8 mouse cellular contexts compared by ENCODE assay signal in the genomic region with DNA sequence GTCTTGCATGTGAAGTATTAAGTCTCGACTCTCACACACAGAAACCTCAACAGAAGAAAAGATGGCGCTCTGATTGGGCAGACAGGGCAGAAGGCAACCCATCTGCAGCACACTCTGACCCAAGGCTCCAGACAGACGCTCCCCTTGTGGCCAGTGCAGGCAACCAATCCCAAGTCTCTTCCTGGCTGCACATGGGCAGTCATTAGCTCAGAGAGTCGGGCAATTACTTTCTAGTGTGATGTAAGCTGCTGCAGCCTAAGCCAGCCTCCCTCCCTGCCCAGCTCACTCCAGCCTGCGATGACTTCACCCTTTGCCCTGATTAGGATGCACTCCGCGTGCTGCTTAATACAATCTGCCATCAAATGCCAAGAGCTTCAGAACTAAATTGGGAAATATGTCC.
DNase-seq lines count a peak whose midpoint lies in the region; ATAC-seq lines count a peak whose summit lies in the region.

No protein-coding gene starts in this region.

- DNase-seq in adrenal gland, adult (ENCODE audit: inconsistent age in 2 of 2, low spot score in 1 of 2): peak; percentile 57 to 74
- no peak for DNase-seq in adrenal gland, adult 8-10 months
- peak; percentile 25 for DNase-seq in urinary bladder, postnatal 14 days (ENCODE audit: low spot score)
- no peak for DNase-seq in urinary bladder, adult 18-20 months (ENCODE audit: low spot score in 2 of 2)
- DNase-seq in heart, embryonic 10.5 days (ENCODE audit: low spot score): peak; percentile 85
- DNase-seq in layer of hippocampus, postnatal 10 days (ENCODE audit: low spot score in 2 of 2): peak; percentile 59 to 60

- 52% methylated on average over 7 of the region's 7 CpGs for WGBS in heart, embryonic 10.5 days
- 63% methylated on average over 7 of the region's 7 CpGs for WGBS in stomach, embryonic 16.5 days

- peaks cover 44% of the 10 kb centered on the region for H3K36me3 ChIP-seq in heart, embryonic 10.5 days
- peaks cover 20% of the 10 kb centered on the region for H3K36me3 ChIP-seq in stomach, embryonic 16.5 days (ENCODE audit: control insufficient read depth, insufficient read depth, low read length)

- H3K9me3 ChIP-seq in heart, embryonic 10.5 days: no peaks in the 10 kb centered on the region
- H3K9me3 ChIP-seq in stomach, embryonic 16.5 days (replicated peaks; ENCODE audit: control insufficient read depth, low read length): no peaks in the 10 kb centered on the region

- ATAC-seq in stomach, embryonic 16.5 days (ENCODE audit: insufficient read depth, low FRiP score): peak; percentile 54
- no peak for ATAC-seq in erythroid progenitor cell, adult 5-6 weeks (replicated peaks; ENCODE audit: low FRiP score, poor library complexity, severe bottlenecking)

- H3K4me3 ChIP-seq in heart, embryonic 10.5 days: no peak overlapping the region
- H3K4me3 ChIP-seq in stomach, embryonic 16.5 days (replicated peaks; ENCODE audit: low read length): no peak overlapping the region

- no peak overlapping the region for H3K9ac ChIP-seq in stomach, embryonic 16.5 days (ENCODE audit: low read length)

- peak overlapping the region; percentile 59 for H3K27ac ChIP-seq in heart, embryonic 10.5 days
- no peak overlapping the region; the same call in 1 of the 2 replicates for H3K27ac ChIP-seq in stomach, embryonic 16.5 days (ENCODE audit: low read length)

- no peaks in the 10 kb centered on the region for H3K27me3 ChIP-seq in heart, embryonic 10.5 days (ENCODE audit: insufficient read depth, poor library complexity, severe bottlenecking)
- no peaks in the 10 kb centered on the region for H3K27me3 ChIP-seq in stomach, embryonic 16.5 days (ENCODE audit: control insufficient read depth, insufficient read depth, low read length)

- H3K4me2 ChIP-seq in stomach, embryonic 16.5 days (ENCODE audit: low read depth, low read length): no peak overlapping the region

- H3K4me1 ChIP-seq in heart, embryonic 10.5 days: peaks cover 58% of the 10 kb centered on the region
- H3K4me1 ChIP-seq in stomach, embryonic 16.5 days (ENCODE audit: control insufficient read depth, insufficient read depth, low read length): peaks cover 14% of the 10 kb centered on the region

Comparison
In these comparisons a context has a peak if more than half of its experiments do, and no peak if none do; other contexts are left out.
1. DNase-seq: peak in adrenal gland, adult (2 of 2), urinary bladder, postnatal 14 days (single experiment), heart, embryonic 10.5 days (single experiment) and layer of hippocampus, postnatal 10 days (2 of 2); none in adrenal gland, adult 8-10 months (single experiment) and urinary bladder, adult 18-20 months (0 of 2).